Mouse (Mus musculus): ENCODE results near the gene Smc6. TPM values are rescaled to one million over a fixed set of nuclear protein-coding genes. Genes with fewer than 3 reads are reported as not detected.

Gene Smc6
- total RNA-seq (2021) = 10 to 100 TPM; 31.3 to 34.1 TPM
- long read RNA-seq, experiment 1, full-length matches to known transcripts = 25 of 33 reads
- long read RNA-seq, experiment 1, partial matches to known transcripts = 3 of 33 reads
- long read RNA-seq, experiment 1, other reads (novel, unspliced or antisense) = 5 of 33 reads
- long read RNA-seq, experiment 2, full-length matches to known transcripts = 40 of 53 reads
- long read RNA-seq, experiment 2, partial matches to known transcripts = 3 of 53 reads
- long read RNA-seq, experiment 2, other reads (novel, unspliced or antisense) = 10 of 53 reads

- peak; percentile 88 to 94 for DNase-seq (ENCODE audit: low spot score in 2 of 2)
These were observed at the start of gene Smc6, which contains the start of gene Gen1 for GRCm38 (mm10) chr12:11265382-11266281. TSS of gene Smc6 (plus strand) at chr12:11265886. TSS of gene Gen1 (minus strand) at chr12:11265801.

DNA sequence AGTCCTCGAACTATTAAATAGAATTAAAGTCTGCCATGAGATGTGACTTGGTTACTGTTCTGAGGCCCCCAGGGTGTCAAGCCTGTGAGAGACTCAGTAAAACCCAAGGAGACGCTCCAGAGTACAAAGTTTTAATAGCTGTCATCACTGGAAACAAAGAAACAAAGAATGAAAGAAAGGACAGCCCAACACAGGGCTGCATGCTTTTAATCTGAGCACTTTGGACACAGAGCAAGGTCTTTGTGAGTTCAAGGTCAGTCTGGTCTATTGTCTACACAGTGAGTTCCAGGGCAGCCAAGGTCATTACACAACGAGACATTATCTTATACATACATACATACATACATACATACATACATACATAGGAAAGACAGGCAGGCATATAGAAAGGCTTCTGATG, 49.2 kb upstream of the Smc6 start:
- no peak for DNase-seq (ENCODE audit: low spot score in 2 of 2)

DNA sequence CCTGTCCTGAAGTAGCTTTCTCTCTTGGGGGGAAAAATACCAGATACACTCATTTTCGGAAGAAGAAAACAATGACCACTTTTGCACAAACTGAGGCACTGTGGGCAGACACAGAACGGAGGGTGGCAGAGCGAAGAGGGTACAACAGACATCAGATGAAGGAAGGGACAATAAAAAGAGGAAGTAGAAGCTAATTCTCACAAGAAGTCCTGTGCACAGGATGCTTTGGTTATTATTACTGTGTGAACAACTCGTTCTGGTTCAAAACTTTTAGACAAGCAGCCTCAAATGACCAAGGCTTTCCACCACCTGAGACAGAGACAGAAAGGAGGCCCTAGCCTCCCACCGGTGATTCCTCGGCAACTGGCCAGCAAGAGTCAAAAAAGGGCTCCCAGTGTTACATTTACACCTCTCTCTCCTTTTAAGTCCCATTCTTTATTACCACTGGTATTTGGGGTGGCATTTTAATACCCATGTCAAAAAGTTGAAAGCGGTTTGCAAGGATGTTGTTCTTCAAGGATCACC, 47.9 kb upstream of the Smc6 start:
- no peak for DNase-seq (ENCODE audit: low spot score in 2 of 2)

GRCm38 (mm10) chr12:11221524-11222330, 44.0 kb upstream of the Smc6 start:
- no peak for DNase-seq (ENCODE audit: low spot score in 2 of 2)

- DNase-seq (ENCODE audit: low spot score in 2 of 2) = no peak
These were observed 43.1 kb upstream of the Smc6 start for GRCm38 (mm10) chr12:11222566-11222965.

GRCm38 (mm10) chr12:11223090-11223489, 42.6 kb upstream of the Smc6 start:
- no peak for DNase-seq (ENCODE audit: low spot score in 2 of 2)

DNA sequence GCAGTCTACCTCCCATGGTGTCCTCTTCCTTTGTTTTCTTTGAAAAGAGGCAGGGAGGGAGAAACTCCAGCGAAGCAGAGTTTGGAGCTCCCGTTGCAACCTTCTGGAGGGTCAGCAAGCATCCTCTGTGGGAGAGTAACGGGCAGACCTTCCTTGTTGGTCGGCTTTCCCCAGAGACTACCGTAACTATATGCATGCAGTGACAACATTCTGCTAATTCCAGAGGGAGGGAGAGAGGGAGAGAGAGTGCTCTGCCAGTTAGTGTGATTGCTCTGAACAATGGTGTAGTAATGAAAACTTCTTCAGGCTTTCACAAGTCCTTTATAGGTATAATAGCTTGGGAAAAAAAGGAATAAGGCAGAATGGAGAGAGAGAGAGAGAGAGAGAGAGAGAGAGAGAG, 41.0 kb upstream of the Smc6 start:
- no peak for DNase-seq (ENCODE audit: low spot score in 2 of 2)

DNA sequence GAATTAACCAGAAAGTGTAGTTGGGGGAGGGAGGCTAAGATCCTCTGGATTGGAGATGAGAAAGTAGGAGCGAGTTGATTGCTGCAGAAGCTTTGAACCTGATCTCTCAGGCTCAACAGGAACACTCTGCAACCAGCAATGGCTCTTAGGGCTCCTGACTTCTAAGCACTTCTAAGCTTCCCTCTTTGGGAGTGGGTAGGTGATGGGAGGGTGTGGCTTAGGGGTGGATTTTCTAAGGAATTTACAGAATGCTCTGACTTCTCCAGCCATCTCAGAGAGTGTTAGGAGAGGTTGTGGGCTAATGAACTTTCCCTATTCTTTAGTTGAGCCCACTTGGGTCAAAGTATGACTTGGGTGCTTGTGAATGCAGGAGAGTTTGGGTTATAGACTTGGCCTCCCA, 39.6 kb upstream of the Smc6 start:
- no peak for DNase-seq (ENCODE audit: low spot score in 2 of 2)

DNA sequence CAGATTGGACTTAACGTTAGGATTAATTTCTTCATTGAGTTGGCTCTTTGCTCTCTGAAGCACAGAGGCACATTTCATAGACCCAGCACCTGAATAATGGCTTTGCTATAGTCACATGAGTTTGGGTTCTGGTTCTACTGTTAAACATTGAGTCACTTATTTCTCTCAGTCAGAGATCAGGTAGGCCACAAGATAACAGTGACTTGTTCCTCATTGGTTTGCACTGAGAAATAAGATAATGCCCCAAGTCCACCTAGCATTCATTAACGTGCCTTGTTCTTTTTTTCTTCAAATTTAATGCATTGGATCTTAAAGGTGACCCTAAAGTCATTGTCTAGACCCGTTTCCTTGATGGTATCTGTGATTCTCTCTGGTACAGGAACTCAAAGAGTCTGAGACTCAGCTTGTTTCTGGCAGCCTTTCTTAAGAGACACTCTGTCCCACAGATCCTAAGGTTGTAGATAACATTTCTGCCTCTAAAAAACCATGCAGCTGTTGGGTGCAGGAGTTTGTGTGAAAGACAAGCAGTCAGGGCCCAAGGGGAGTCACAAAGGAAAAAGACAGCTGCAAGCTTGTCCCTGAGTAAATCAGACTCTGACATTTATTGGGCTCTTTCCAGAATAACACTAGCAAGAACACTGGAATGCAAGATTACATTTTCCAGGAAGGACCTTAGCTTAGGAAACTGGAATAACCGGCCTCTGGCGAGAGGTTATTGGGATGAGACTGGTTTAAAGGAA, 39.0 kb upstream of the Smc6 start:
- no peak for DNase-seq (ENCODE audit: low spot score in 2 of 2)

- no peak for DNase-seq (ENCODE audit: low spot score in 2 of 2)
These were observed 35.4 kb upstream of the Smc6 start for GRCm38 (mm10) chr12:11230267-11230666.

GRCm38 (mm10) chr12:11235996-11236395, 29.7 kb upstream of the Smc6 start:
- no peak for DNase-seq (ENCODE audit: low spot score in 2 of 2)

DNA sequence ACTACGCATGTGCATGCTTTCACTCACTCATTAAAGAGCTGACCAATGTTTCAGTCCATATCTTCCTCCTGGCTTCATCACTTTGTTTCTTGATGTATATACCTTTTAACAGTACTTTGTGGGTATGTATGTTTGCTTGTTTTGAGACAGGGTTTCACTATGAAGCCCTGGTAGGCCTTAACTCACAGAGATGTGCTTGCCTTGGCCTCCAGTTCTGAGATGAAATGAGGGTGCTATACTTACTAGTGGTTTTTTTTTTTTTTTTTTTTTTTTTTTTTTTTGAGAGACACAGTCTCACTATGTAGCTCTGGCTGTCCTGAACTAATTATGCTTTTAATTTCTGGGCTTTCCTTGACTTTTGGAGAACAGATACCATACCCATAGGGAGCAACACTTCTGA, 18.2 kb upstream of the Smc6 start:
- DNase-seq (ENCODE audit: low spot score in 2 of 2) = no peak

GRCm38 (mm10) chr12:11250322-11250721, 15.4 kb upstream of the Smc6 start:
- DNase-seq (ENCODE audit: low spot score in 2 of 2) = no peak

- no peak for DNase-seq (ENCODE audit: low spot score in 2 of 2)
These were observed 791 bp upstream of the Smc6 start for GRCm38 (mm10) chr12:11264895-11265294.

DNA sequence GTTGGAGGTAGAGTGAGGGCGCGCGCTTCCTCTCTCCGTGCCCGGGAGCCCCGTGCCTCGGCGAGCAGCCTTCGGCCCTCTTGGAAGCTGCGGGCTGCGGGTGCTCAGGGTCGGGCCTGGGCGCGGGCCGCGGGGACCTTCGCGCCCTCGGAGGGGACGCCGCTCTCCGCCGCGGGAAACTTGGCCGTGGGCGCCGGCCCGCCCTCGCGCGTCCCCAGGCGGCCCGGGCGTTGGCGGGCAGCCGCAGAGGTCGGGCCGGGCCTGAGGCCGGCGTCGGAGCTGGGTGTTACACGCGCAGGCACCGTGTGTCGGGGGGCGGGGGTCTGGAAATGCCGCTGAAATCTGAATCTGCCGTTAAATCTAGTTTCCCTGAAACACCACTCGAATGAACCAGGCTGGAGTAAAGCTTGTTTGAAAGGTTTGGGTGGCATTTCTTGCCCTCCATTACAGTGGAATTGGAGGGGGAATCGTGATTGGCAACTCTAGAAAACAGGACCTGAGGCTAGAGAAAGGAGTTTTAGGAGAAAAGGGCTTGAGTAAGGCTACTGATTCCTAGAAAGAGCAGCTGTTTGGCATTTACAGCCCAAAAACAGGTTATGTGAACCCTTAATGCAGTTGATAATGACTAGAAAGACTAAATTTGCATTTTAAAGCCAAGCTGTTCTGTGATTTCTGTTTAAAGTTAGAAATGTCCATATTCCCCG, 748 bp downstream of the Smc6 start:
- DNase-seq (ENCODE audit: low spot score in 2 of 2) = peak in 1 of 2 experiments; percentile 11

- DNase-seq (ENCODE audit: low spot score in 2 of 2) = no peak
These were observed 1.3 kb downstream of the Smc6 start for GRCm38 (mm10) chr12:11267030-11267429.

GRCm38 (mm10) chr12:11272568-11272967, 6.9 kb downstream of the Smc6 start:
- no peak for DNase-seq (ENCODE audit: low spot score in 2 of 2)

DNA sequence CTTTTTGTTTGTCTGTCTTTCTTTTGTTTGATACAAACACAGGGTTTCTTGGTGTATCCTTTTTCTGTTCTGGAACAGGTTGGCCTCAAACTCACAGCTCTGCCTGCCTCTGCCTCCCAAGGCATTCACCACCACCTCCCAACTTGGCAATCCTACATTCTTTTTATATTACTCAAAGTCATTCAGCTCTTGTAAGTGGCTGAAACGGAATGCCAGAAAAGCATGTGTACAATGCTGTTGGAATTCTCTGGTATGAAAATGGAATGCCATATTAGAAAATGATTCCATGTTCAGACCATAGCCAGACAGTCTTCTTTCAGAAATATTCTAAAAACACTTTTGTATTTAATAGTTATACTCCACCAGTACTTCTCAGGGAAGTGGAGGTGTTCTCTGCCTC, 7.5 kb downstream of the Smc6 start:
- DNase-seq (ENCODE audit: low spot score in 2 of 2) = no peak

DNA sequence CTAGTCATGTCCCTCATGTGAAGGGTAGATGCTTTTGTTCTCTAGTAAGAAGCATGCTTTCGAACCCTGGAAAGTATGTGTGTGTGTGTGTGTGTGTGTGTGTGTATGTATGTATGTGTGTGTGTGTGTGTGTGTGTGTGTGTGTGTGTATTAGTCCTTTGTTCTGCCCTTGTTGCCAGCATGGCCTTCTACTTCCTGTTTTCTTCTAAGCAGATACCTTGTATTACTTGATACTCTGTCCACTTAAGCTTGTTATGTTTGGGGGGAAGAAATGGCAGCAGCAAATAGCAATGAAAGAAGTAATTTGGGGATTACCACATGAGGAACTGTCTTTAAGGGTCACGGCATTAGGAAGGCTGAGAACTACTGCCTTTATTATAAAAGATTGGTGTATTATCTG, 10.9 kb downstream of the Smc6 start:
- no peak for DNase-seq (ENCODE audit: low spot score in 2 of 2)

GRCm38 (mm10) chr12:11277207-11277606, 11.5 kb downstream of the Smc6 start:
- no peak for DNase-seq (ENCODE audit: low spot score in 2 of 2)
